Mouse (Mus musculus): Measurements from ENCODE around the gene Acaa1a.
"Not testable (repeated sequence)": the region's sequence is repeated elsewhere in the genome, so short reads cannot be mapped to it uniquely, and the experiment has no call there.

The Acaa1a gene

DNA sequence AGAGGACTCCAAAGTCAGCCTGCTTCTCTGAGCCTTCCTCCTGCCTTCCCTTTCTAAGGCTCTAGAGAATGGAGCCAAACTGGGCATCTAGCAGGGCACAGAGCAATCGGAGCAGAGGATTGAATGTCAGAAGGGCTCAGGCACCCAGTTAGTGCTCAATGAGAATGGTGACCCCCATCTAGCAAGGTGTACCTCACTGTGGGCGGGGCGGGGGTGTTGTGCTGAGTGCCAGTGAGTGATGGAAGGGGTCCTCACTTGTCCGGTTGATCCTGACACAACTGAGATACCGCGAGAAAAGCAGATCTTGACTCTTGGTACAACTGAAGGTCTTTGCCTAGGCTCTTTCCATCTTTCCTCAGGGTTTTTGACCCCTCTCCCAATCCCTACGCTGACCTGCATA, 370 bp upstream of the Acaa1a start:
- DNase-seq (ENCODE audit: low read depth, low spot score), result no peak

DNA sequence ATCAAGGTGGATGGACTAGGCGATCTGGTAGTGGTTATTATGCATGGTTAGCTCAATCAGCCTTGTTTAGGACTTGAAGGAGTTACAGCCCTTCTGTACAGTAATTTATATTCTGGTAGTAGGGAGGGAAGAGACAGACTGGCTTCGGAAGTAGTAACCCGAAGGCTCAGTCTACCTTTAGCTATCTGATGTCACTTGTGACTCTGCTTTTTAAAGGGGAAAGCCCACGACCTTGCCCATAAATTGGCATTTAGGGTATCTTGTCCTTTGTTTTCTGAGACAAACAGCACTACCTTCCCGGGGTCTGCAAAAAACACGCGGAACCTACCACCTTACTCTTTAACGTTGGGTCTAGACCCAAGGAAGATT, 720 bp downstream of the Acaa1a start:
- no peak for DNase-seq (ENCODE audit: low read depth, low spot score)

DNA sequence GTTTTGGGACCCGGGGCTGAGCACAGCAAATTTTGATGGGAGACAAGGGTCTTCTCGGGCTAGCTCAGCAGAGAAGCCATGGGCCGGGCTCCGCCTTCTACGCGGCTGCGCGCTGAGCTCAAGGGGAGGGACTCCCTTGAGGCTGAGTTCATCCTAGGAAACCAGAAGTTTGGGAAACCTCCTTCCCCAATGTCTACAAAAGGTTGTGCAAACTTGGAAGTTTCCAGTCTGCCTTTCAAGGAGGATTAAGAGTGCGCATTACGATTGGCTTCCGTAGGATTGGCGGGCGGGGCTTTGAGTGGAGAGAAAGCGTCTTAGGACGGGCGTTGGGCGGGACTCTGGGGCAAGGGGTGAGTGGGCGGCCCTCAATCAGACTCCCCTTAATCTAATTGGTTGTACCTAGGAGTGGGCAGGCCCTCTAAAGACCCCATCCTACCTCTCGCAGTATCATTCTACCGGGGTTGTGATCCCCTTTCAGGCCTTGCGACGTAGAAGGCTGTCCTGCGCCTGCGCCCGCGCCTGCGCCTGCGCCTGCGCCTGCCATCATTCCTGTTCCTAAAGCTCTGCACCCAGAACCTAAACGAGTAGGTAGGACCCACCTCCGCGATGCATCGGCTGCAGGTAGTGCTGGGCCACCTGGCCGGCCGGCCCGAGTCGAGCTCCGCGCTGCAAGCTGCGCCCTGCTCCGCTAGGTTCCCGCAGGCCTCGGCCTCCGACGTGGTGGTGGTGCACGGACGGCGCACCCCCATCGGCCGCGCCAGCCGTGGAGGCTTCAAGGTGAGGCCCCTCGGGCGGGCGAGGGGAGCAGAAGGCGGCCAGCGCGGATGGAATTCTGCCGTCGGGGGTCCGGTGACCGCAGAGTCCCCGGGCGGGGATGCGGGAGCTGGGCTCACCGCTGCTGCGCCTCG, 1.7 kb downstream of the Acaa1a start, which contains the start of gene Myd88:
Gene Myd88 (minus strand): TSS at position 503 of the 908 bp plus-strand sequence.
- peak; percentile 85 for DNase-seq (ENCODE audit: low read depth, low spot score)

DNA sequence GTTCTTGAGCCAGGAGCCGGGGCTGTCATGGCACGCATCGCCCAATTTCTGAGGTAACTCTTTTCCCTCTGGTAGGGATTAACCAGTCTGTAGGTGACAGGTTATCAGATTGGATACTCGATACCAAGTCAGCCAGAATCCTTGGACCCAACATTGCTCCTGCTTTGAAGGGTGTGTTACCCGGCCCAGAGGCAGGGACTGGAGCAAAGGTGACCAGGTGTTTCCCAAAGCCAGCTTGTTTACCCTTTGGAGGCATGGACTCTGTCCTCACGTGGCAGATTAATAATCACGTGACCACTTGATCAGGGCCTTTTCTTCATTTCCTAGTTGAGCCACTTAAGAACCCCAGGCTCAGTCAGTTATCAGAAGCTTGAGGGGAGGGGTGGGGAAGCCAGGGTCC, 3.3 kb downstream of the Acaa1a start:
- DNase-seq (ENCODE audit: low read depth, low spot score), result no peak

DNA sequence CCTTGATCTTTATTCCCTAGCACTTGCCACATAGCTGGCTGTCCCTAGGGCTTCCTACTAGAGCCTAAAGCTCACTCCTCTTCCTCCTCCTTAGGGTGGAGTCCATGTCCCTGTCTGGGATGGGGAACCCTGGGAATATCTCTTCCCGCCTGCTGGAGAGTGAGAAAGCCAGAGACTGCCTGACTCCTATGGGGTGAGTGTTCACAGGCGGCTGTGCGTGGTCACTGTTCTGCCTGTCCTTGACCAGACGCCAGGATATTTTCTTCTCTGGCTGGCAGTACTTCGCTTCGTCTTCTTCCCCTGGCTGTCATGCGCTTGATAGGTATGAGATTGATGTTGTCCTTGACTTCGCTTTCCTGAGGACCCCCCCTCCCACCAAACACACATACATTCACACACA, 6.9 kb downstream of the Acaa1a start:
- no peak for DNase-seq (ENCODE audit: low read depth, low spot score)

DNA sequence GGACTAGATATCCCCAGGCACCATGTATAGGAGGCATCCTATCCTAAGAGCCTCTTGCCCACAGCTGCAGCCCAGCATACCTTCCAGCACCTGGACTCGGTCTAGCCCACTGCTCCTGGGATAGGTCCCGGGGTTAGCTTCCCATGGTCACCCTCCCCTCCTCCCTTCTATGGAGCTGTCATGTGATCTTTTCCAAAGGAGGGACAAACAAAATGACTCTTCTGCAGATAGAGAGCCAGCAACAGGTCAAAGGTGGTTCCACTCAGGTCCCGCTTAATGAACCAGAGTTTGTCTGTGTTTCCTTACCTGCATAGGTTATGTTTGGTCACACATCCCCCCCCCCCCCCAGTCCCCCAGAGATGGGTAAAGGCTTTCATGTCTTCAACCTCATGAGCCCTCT, 11.1 kb downstream of the Acaa1a start:
- no peak for DNase-seq (ENCODE audit: low read depth, low spot score)

DNA sequence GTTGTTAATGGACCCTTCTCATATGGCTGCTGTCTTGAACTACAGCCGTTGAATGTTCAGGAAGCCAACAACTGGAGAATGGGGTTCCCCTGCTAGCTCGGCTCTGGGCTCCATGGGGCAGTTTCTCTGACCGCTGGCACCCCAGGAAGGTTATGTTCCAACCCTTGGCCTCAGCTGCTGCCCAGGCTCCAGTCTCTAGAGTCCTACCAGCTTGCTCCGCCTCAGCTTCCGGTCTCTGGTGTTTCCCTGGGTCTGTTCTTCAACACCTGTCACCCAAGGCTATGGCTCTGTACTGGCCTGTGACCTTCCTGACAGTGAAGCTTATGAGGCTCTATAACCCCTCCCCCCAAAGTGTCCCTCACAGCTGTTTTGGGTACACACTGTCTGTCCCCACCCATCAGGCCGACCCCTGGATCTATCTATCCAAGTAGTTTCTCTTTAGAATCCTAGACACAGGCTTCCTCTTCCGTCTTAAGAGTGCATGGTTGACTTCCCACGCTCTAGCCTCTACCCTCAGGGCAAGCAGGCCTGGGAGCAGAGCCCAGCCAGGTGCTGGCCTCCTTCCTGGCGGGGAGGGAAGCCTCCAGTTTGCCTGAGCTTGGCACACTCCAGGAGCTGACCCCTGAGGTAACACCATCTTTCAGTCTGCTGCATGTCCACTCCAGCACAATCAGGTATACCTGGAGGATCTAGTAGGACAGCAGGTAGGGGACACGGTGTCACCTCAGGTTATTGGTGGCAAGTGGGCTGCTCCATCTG, 11.7 kb downstream of the Acaa1a start:
- DNase-seq (ENCODE audit: low read depth, low spot score), result no peak

DNA sequence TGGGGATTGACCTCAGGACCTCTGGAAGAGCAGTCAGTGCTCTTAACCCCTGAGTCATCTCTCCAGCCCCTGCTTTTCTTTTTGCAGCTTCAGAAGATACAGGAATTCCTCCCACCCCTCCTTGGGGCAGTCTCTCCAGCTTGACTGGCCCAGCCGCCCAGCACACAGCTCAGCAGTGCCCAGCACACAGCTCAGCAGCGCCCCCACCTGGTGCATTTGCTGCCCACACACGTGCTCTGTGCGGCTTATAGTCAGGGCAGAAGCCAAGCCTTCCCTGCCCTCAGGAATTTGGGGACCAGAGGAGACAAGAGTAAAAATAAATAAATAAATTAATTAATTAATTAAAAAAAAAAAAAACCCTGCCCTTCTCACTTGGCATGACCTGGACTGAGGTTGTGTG, 12.6 kb downstream of the Acaa1a start:
- DNase-seq (ENCODE audit: low read depth, low spot score), result no peak

DNA sequence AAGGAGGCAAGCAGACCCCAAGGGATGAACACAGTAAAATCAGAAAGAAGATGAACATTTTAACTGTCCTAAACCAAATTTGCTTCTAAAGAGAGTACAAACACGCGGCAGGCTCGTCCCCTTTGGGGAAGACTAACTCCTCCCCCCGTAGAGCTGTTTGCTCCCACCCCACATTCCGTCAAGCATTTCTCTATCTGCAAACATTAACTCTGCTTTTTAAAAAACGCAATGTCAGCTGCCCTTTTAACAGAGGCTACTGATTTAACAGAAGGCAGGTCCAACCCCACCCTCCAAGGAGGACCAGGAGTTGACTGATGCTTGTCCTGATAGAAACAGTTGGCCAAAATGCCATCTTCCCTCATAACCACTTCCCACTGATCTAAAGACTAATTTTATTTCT, 14.4 kb downstream of the Acaa1a start:
- DNase-seq (ENCODE audit: low read depth, low spot score), result no peak

DNA sequence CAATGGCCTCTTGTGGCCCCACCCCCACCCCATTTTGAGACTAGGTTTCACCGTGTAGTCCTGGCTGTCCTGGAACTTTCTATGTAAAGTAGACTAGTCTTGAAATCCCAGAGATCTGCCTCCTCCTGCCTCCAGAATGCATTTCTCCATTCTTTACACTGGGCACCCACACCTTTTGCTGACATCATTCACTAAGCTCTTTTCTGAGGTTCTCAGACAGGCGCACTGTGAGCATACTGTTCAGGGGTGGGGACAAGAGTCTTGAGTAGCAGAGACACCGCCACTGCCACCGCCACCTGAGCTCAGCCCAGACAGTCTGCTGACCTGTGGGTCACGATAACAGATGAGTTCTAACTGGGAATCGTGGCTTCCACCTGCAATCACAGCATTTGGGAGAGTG, 16.5 kb downstream of the Acaa1a start:
- DNase-seq (ENCODE audit: low read depth, low spot score), result no peak

DNA sequence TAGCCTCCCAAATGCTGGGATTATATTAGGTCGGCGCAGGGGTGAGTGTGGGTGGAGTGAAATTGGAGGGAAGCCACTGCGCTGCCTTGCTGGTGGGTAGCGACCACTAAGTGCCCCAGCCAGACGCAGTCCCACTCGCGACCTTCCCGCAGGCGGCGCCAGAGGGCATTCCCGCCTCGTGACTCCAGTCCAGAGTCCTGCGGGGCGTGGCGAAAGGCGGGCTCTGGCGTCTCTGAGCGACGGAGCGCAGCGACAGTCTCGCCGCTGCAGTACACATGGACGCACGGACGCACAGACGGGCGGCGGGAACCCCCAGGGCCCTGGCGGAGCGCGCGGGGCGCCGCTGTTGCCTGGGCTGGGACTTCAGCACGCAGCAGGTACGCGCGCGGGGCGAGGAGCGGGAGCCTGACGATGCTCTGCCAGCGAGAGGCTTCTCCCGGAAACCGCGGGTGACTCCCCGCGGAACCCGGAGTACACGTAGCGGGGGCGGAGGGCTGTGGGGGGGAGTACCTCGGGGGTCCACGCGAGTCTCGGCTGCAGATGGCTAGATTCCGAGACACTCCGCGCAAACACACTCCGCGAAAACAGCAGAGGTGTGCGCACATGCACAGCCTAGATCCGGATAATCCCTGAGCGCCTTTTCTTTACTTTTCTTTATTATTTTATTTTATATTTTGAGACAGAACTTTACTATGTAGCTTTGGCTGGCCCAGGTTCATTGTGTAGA, 18.0 kb downstream of the Acaa1a start, which contains the start of gene Xylb:
Gene Xylb (plus strand): TSS at position 51 of the 727 bp plus-strand sequence.
- peak; percentile 82 for DNase-seq (ENCODE audit: low read depth, low spot score)

DNA sequence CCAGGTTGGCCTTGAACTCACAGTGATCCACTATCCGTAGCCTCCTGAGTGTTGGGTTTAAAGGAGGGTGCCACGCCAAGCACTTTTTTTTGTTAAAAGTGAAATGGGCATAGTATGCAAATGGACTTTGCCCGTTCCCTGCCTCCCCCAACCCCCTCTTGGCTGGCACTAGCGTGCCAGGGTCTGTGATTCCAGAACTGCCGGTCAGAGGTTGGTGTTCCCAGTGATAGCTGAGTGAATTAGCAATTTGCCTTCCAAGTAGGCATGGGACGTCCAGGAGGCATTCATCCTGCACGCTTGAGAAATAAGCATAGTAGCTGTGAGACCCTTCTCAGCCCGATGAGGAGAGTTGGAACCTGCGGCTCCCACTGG, 18.6 kb downstream of the Acaa1a start:
- no peak for DNase-seq (ENCODE audit: low read depth, low spot score)

DNA sequence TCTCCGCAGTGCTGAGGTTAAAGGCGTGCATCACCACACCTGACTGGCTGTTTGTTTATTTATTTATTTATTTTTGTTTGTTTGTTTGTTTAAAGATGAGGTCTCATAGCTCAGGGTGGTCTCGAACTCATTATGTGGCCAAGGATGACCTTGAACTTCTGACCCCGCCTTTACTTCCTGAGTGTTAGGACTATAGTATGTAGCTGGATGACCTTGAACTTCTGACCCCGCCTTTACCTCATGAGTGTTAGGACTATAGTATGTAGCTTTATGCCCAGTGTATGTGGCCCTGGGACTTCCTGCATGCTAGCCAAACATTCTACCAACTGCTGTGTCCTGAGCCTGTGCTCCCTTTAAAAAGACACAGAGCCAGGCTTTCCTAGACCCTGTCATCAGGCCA, 21.9 kb downstream of the Acaa1a start:
- DNase-seq (ENCODE audit: low read depth, low spot score), result no peak

DNA sequence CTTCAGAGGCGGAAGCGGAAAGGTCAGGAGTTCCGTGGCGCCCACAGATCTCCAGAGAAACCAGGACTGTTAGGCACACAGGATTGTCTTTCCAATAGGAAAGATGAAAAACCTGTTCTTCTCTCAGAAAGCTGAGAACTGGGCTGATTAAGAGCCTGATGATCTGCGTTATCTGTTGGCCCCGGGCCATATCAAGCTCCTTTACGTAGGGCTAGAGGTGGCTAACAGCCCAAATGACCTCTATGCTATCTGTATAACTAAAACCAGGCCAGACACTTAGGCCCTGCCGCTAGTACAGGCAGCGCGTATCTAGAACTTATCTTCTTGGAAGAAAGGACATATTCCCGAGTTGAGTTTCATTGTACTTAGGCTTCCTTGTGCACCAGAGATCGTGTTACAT, 23.8 kb downstream of the Acaa1a start:
- no peak for DNase-seq (ENCODE audit: low read depth, low spot score)

DNA sequence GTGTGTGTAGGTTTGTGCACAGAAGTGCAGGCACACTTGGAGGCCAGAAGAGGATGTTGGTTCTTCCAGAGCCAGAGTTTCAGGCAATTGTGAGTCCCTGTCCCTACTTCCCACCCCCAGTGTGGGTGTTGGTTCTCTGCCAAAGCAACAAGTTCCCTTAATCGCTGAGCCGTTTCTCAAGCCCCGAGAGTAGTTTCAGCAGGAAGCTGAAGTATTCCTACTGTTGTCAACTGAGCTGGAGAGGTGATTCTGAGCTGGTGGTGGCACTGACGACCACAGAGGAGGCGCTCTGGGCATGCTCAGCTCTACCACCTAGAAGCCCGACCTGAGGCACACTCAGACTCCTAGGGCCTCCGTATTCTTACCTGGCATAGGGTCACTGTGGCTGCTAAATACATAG, 25.8 kb downstream of the Acaa1a start, which contains the start of gene Slc22a14:
Gene Slc22a14 (minus strand): TSS at position 270 of the 400 bp plus-strand sequence.
- no peak for DNase-seq (ENCODE audit: low read depth, low spot score)

DNA sequence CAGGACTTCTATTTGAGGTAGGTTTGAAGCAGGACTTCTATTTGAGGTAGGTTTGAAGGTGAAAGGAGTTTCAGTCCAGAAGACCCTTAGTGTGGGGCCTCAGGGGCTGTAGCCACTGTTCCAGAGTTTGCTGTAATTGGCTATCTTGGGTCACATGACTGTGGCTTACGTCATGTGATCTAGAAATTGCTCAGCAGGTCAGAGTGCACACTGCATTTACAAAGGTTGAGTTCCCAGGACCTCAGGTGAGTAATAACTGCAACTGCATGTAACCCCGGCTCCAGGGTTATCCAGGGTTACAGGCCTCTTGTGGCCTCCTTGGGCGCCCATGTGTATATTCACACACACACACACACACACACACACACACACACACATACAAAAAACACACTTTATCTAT, 28.9 kb downstream of the Acaa1a start:
- DNase-seq (ENCODE audit: low read depth, low spot score), result no peak

DNA sequence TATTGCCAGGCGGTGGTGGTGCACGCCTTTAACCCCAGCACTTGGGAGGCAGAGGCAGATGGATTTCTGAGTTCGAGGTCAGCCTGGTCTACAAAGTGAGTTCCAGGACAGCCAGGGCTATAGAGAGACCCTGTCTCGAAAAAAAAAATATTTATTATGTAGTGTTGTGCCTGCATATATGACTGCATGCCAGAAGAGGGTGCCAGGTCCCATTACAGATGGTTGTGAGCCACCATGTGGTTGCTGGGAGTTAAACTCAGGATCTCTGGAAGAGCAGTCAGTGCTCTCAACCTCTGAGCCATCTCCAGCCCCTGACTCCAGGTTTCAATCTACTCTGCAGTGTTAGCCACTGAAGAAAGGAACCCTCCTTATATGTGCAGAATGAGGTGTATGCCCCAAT, 31.3 kb downstream of the Acaa1a start:
- not testable (repeated sequence) for DNase-seq (ENCODE audit: low read depth, low spot score)

DNA sequence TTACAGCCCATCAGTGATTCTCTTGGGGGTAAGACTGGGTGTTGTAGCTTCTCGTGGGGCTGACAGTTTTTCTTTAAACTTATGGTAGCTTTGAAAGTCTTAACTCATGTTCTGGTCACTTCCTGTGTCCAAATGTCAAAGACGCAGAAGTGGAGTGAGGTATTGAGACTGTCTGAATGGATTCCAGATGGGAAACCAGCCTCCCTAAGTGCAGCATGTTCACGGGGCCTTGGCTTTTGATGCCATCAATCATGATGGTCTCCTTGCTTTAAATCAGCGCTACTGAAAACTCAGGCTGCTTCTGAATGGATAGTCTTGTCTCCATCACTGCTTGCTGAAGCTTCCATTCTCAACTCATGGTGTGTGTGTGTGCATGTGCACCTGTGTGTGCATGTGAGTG, 31.8 kb downstream of the Acaa1a start:
- no peak for DNase-seq (ENCODE audit: low read depth, low spot score)

DNA sequence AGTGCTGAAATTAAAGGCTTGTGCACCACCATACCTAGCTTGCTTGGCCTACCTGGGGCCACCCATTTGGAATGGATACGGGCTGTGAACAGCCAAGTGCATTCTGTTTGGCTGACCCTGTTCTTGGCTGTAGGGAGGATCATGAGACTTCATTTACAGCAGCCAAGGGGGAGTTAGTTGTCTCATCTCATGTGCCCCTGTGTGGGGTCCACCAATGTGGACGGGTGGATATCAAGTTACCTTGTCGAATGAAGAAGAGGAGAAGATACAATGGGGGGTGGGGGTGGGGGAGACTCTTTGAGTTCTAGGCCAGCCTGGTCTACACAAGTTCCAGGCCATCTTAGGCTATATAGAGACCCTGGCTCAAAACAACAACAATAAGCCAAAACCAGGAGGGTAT, 35.5 kb downstream of the Acaa1a start:
- DNase-seq (ENCODE audit: low read depth, low spot score), result no peak

DNA sequence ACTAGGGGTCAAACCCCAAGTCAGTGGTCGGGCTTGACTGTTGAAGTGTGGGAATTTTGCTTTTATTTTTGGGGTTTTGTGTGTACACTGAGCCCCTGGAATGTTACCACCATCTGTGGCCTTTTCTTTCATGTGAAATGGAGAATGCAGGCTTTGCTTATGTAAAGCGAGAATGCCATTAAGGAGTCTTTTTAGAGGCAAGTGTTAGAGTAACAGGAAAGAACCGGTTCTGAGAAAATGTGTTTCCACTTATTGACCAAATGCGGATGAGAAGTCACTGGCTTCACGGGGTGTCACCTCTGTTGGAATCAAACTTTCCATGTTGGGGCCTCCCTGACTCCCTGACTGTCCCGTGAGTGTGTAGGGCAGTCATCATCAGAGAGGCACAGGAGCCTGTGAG, 36.1 kb downstream of the Acaa1a start:
- no peak for DNase-seq (ENCODE audit: low read depth, low spot score)

DNA sequence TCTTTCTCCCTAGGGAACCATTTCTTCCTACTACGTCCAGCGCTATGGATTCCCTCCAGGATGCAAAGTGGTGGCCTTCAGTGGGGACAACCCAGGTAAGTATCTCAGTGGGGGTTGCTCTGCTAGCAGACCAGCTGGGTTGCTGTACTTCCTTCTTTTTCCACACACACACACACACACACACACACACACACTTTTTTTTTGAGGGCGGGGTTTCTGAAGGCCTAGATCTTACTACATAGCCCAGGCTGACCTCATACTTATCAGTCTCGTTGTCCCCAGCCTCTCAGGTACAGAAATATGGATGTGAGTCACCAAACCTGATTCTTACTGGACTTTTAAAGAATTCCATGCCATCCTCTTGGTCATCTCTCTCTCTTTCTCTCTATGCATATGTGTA, 38.8 kb downstream of the Acaa1a start:
- no peak for DNase-seq (ENCODE audit: low read depth, low spot score)

DNA sequence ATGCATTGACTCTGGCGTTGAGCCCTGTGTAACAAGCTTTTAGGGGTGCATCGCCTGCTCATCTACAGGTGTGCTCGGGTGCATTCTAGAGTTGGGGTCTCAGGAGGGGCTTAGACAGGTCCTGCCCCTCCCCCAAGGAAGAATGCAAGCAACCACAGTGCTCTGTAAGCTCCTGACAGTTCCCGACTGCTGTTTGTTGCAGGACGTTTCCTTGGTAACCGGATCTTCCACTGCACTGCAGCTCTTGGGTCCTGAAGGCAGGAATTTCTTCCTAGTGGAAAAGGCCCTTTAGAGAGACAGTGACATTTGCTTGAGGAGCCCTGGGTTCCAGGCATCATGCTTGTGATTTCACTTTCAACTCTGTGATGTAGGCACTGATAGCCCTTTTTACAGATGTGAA, 43.1 kb downstream of the Acaa1a start:
- no peak for DNase-seq (ENCODE audit: low read depth, low spot score)

Measured in retina, postnatal 7 days (tissue).